Mouse (Mus musculus) testis, adult 2 months (tissue): ENCODE data around the gene Snx9.

Source experiments
- CTCF ChIP-seq: fragments of 200-500 bp; IDR thresholded peaks from 2 replicates; pipeline ENCODE4 v1.5.1; 2012; ENCODE audit warnings: low read depth, mild to moderate bottlenecking, inconsistent platforms, low read length, moderate library complexity; ENCODE audit not compliant: control insufficient read depth, insufficient read depth, insufficient replicate concordance
- POLR2A ChIP-seq: fragments of 200-500 bp; IDR thresholded peaks from 2 replicates; pipeline ENCODE4 v1.6.1; 2012; ENCODE audit warnings: low read depth, mild to moderate bottlenecking, inconsistent platforms, low read length, moderate library complexity; ENCODE audit not compliant: control insufficient read depth

DNA sequence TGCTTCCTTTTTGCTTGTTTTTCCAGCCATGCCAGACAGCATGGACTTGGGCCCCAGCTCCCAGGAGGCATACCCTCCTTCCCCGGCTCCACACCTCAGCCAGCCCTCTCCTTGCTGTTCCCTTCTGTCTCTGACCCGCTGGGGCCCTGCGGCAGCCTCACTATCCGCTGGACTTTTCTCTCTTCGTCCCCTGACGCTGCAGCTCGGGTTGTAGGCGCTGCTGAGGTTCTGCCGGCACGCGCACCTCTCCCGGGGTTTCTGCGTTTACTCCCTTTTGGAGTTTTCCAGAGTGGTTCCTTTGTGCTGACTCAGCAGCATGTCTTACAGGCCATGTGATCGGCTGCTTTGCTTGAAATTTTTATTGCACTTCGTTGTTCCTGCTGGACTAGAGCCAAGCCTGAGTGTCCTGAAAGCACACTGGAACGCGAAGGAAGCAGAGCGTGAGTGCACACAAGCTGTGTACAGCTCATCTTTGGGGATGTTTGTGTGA lies 8.3 kb downstream of the Snx9 start:
- no peak for TF ChIP-seq CTCF
- TF ChIP-seq POLR2A = no peak
